Mouse (Mus musculus) hindbrain, embryonic 15.5 days (tissue): ENCODE data around the gene Mettl18. TPM values are rescaled to one million over a fixed set of nuclear protein-coding genes. Genes with fewer than 3 reads are reported as not detected.

Experiments used
- polyA plus RNA-seq: library from polyadenylated mRNA; unstranded; fragments of >200 nt; fragmentation: Nextera tagmentation; extraction: Ambion mirVana; gene quantifications from 2 replicates; pipeline ENCODE4 v1.2.1, GENCODE M21; 2015

The Mettl18 gene
- polyA plus RNA-seq, 1 experiment from 2014 or later: 6.9 TPM

Other genes starting within 250 kb of the Mettl18 start
- gene Kifap3, start 215.3 kb upstream of the Mettl18 start, polyA plus RNA-seq: 122 and 127 TPM in 2 replicates
- 14.5 and 16.9 TPM in 2 replicates for gene Scyl3, start 65.8 kb upstream of the Mettl18 start, polyA plus RNA-seq
- gene BC055324, start 93 bp upstream of the Mettl18 start, polyA plus RNA-seq: 5.4 and 6.3 TPM in 2 replicates
- gene Sele, start 53.3 kb downstream of the Mettl18 start, polyA plus RNA-seq: not detected in 2 replicates
- 0.22 and 0.34 TPM in 2 replicates for gene Sell, start 67.1 kb downstream of the Mettl18 start, polyA plus RNA-seq
- not detected in 2 replicates for gene Selp, start 120.4 kb downstream of the Mettl18 start, polyA plus RNA-seq
- 0.10 and 0.19 TPM in 2 replicates for gene F5, start 156.9 kb downstream of the Mettl18 start, polyA plus RNA-seq